Mouse (Mus musculus): ENCODE data around the gene Lag3.

Lag3 gene

DNA sequence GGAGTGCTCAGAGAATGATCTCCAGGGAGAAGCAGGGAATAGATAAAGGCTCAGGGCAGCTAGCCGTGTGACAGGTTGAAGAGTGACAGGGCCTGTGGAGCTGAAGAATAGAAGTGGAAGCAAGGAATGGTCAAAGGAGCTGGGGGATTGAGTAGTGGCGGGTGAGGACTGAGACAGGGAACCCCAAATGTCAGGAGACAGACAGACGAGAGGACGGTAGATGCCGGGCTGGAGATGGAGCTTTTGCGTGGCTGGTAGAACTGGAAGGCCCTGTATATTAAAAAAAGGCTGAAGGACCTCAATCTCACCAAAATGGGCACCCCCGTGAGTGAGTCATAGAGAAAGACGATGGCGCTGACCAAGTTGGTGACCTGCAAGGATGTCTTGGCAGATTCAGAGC, 51.0 kb downstream of the Lag3 start:
- no peak for DNase-seq (ENCODE audit: low read depth, low spot score)

DNA sequence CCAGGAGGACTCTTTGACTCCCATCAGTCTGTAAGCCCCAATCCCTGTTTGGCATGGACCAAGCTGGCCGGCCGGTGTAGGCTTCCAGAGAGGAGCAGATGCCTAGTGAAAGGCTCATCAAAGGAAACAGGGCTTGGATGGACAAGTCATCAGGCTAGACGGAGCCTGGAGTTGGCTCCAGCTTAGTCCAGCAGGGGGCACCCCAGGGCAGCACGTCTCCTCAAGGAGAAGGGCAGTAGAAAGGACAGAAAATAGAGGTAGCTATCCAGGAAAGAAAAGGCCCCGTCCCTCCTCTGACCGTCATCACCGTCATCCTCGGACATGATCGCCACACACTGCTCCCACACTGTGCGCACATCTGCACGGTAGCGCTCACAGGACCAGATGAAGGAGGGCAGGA, 51.8 kb downstream of the Lag3 start:
- DNase-seq (ENCODE audit: low read depth, low spot score) = peak; percentile 79

DNA sequence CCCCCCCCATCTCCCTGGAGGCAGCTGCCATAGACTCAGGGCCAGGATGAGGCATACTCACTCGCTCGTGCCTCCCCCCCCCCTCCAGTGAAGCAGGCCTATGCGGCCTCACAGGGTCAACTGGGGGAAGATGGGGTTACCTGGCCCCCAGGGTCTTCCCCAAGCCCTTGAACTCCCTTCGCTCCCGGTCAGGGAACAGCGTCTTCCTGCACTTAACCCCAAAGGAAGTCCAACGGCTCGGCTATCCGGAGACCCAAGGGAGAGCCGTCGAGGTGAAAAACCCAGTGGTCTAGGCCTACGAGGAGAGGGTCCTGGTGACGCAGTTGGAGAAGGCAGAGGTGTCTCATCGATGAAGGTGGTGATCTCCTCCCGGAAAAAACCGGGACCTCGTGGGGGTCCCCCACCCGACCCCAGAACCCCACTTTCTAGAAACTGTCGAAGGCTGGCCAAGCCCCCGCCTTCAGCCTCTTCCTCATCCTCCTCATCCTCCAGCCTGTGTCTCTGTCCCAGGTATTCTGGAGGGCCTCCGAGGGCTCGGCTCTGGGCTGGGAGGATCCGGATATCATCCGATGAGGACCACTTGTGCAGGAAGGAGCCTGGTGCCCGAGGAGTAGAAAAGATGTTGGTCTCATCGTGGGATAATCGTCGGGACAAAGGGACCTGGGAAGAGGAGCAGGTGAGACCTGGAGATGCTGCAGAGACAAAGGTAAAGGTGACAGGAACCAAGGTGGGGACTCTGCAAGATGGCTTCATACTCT, 52.8 kb downstream of the Lag3 start:
- no peak for DNase-seq (ENCODE audit: low read depth, low spot score)

DNA sequence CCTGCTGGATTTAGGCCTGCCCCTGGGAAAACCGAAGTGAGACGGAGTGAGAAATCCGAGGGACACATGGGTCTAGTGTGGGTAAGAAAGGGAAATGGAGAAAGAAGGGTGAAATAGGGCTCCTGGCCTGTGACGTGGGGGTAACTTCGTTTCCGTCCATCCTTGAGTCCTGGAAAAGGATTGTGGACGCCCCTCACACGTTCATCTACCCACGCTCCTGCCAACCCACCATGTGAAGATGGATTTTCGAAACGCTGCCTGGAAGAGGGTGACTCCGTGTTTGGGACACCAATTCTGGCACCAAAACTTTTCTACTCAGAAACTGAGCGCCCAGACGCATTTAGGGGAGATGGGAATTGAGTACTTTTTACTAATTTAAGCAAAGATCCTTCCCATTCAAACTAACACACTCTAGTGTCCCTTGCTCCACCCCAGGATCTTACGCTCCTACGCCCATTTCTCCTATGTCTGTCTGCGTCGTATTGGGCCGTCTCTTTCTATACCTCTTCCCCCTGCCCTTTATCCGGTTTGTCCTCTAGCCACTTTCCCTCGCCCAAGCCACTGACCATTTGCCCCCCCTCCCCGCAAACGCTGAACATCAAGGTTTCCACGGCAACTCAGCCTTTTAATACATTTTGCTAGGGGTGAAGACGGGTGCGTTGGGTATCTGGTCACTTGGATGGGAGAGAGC, 53.5 kb downstream of the Lag3 start:
- no peak for DNase-seq (ENCODE audit: low read depth, low spot score)

DNA sequence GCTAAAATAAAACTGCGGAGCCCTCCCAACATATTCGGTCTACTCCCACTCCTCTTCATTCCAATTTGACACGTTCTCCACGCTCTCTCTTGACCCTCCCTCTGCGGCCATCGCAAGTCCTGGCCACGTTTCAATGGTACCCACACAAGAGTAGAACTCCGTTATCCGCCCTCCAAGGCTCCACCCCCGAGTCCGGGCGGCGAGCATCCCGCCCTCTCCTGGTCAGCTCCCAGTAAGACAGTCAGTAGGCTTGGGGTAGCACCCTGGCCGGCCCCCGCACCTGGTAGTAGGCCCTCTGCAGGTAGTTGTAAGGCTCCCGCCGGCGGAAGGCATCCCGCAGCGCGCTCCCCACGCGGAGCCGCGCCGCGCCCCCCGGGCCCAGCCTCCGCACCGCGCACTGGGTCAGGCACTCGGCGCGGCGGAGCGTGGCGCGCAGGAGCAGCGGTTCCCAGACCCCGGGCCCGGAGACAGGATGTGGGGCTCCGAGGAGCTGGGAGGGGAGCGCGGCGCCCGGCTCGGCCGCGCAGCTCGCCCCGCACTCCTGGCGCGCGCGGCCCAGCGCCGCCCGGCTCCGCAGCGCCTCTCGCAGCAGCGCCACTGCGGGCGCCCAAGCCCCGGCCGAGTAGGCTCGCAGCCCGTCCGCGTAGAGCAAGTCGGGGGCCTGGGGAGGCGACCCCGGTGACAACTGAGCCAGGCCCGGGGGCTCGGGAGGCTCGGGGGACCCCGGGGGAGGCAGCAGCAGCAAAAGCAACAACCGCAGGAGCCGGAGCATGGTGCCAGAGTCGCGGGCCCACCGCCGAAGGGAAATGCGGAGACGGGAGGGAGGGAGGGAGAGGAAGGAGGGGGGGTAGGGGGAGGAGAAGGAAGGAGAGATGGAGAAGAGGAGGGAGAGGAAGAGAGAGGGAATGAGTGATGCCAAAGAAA, 54.3 kb downstream of the Lag3 start, which contains the start of gene P3h3:
Gene P3h3 (minus strand): TSS at position 837 of the 924 bp plus-strand sequence.
- peak; percentile 81 for DNase-seq (ENCODE audit: low read depth, low spot score)

DNA sequence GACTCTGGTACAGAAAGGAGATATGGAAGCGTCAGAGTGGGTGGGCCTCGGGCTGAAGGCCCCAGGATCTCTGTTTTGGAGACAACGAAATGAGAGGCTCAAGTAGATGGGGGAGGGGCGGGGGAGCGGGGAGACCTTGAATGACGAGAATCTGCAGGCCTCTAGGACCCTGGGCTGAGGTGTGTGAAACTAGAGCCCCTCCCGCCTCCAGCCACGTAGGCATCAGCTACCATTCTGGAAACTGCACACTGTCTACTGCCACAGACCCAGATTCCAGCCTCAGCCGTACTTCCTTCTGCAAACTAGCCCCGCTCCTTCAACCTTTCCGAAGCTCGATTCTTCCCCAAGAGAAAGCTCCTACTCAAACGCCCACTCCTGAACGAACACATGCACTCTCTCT, 55.2 kb downstream of the Lag3 start:
- no peak for DNase-seq (ENCODE audit: low read depth, low spot score)

DNA sequence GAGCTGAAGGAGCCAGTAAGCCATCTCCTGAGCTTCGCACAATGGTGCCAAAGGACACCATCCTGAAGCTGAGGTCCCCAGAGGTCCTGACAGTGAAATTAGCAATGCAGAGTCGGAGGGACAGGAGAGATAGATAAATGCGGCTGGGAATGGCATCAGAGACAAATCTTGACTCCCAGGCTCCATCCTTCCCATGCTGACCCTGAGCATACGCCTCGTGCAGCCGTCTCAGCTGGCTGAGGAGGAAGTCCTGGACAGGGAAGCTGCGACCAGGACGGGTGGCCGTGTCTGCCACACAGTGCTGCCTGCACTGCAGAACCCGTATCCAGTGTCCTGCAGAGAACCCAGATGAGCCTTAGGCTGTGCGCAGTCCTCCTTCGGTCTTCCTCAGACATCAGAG, 56.9 kb downstream of the Lag3 start:
- DNase-seq (ENCODE audit: low read depth, low spot score) = no peak
